Mouse (Mus musculus) embryonic fibroblast, embryonic 13.5 days (primary cell): ENCODE data around the gene Bola3.

Experiments used
- CTCF ChIP-seq: IDR thresholded peaks from 2 replicates; pipeline ENCODE4 v1.5.1; 2011; ENCODE audit warnings: mild to moderate bottlenecking, control low read depth, low read length, moderate library complexity, borderline replicate concordance; ENCODE audit not compliant: insufficient read depth
- POLR2A ChIP-seq: IDR thresholded peaks from 2 replicates; pipeline ENCODE4 v1.6.1; 2011; ENCODE audit warnings: low read depth, mild to moderate bottlenecking, control low read depth, low read length, moderate library complexity

GRCm38 (mm10) chr6:83311206-83311605, 37.7 kb upstream of the Bola3 start:
- TF ChIP-seq CTCF (no peak), POLR2A (no peak)
